Mouse (Mus musculus) hindbrain, embryonic 11.5 days (tissue): ENCODE data around the gene Prkn. TPM values are rescaled to one million over a fixed set of nuclear protein-coding genes. Genes with fewer than 3 reads are reported as not detected.

Source experiments
- ATAC-seq: fragments of 200-750 bp; cut with Nextera tagmentation; 2 replicates; pipeline ENCODE4 v1.8.0; 2017; ENCODE audit warnings: mild to moderate bottlenecking, moderate TSS enrichment, moderate library complexity; ENCODE audit not compliant: low FRiP score
- DNase-seq: peaks from one replicate; pipeline ENCODE4 v3.0.0-alpha.2; 2015; ENCODE audit warnings: low spot score
- H3K27ac ChIP-seq: fragments of 300-500 bp; sonication (generic); 2 replicates; pipeline ENCODE4 v1.5.1; 2014; ENCODE audit warnings: mild to moderate bottlenecking, low read depth, low read length
- H3K27me3 ChIP-seq: fragments of 300-500 bp; sonication (generic); 2 replicates; pipeline ENCODE4 v1.6.1; 2014; ENCODE audit warnings: mild to moderate bottlenecking, low read length, moderate library complexity, mixed read lengths; ENCODE audit not compliant: control insufficient read depth, insufficient read depth
- H3K36me3 ChIP-seq: fragments of 300-500 bp; sonication (generic); 2 replicates; pipeline ENCODE4 v1.6.1; 2014; ENCODE audit warnings: mild to moderate bottlenecking, low read length, moderate library complexity, mixed read lengths; ENCODE audit not compliant: control insufficient read depth, insufficient read depth
- H3K4me1 ChIP-seq: fragments of 300-500 bp; sonication (generic); replicated peaks from 2 replicates; pipeline ENCODE4 v1.6.1; 2014; ENCODE audit warnings: low read length, mixed read lengths; ENCODE audit not compliant: control insufficient read depth, insufficient read depth
- H3K4me2 ChIP-seq: fragments of 300-500 bp; sonication (generic); replicated peaks from 2 replicates; pipeline ENCODE4 v1.6.1; 2014; ENCODE audit warnings: mild to moderate bottlenecking, low read depth, low read length
- H3K4me3 ChIP-seq: fragments of 300-500 bp; sonication (generic); 2 replicates; pipeline ENCODE4 v1.5.1; 2014; ENCODE audit warnings: low read depth, low read length
- H3K9ac ChIP-seq: fragments of 300-500 bp; sonication (generic); 2 replicates; pipeline ENCODE4 v1.6.1; 2014; ENCODE audit warnings: low read depth, low read length
- H3K9me3 ChIP-seq: fragments of 300-500 bp; sonication (generic); 2 replicates; pipeline ENCODE4 v1.6.1; 2016; ENCODE audit warnings: low read length; ENCODE audit not compliant: control insufficient read depth
- WGBS: fragments of 180-500 bp; shearing (Covaris S2); extraction: QIAGEN DNeasy Blood & Tissue Kit; methylation state at CpG from one replicate; pipeline ENCODE4 v1.1.7; 2014; 5-methylcytosine and 5-hydroxymethylcytosine counted together
- polyA plus RNA-seq: library from polyadenylated mRNA; unstranded; fragments of >200 nt; fragmentation: Nextera tagmentation; extraction: Ambion mirVana; gene quantifications from 2 replicates; pipeline ENCODE4 v1.2.1, GENCODE M21; 2014

The Prkn gene
- polyA plus RNA-seq, 1 experiment from 2014 or later, result 1.9 TPM

DNA sequence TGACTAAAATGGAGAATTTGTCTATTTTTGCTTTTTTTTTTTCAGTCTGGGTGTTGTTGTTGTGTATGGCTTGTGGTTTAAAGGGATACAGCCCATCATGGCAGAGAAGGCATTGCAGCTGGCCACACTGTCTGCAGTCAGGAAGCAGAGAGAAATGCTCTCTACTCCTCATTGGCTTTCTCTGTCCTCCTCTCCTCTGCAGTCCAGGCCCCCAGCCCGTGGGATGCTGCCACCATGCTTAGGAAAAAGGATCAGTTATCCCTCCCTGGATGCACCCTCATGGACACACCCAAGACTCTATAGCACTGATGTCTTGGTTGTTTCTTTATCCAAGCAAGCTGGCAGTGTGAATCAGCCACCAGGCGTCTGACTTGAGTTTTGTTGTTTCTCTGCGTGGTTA lies 1107.3 kb downstream of the Prkn start:
- DNase-seq, result no peak
- WGBS, result 74% methylated on average over 3 of the region's 3 CpGs
- ATAC-seq, result no peak
- H3K9me3 ChIP-seq, result no peaks in the 10 kb centered on the region
- H3K27ac ChIP-seq, result no peak overlapping the region
- no peaks in the 10 kb centered on the region for H3K4me1 ChIP-seq
- no peak overlapping the region for H3K4me2 ChIP-seq
- H3K36me3 ChIP-seq, result no peaks in the 10 kb centered on the region
- no peak overlapping the region for H3K4me3 ChIP-seq
- H3K9ac ChIP-seq, result no peak overlapping the region
- no peaks in the 10 kb centered on the region for H3K27me3 ChIP-seq

DNA sequence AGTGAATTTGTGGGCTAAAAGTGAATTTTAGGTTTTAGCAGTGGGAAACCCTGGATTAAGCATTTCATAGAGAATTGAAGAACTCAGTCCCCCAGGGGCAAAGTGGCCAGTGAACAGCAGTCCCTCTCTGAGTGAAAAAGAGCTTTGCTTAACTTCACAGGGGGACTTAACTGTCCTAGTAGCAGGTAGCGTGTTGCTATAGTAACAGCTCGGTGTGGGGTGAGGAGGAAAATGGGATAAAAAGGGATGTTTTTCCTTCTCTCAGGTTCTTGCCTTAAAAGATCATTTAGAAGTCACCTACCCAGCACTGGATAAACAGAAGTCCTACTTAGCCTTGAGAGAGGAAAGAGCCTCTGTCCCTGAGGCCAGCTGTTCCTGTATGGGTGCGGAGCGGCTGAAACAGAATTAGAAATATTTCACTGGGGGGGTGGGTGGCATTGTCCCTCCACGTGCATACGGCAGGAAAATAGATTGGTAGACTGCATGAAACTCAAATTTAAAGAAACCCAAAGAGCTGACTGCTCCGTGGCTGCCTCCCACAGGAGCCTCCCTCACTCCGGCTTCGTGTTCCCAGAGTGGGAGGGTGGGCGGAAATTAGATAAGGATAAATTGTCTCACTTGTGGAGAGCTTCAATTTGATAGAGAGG lies 1109.5 kb downstream of the Prkn start:
- DNase-seq, result no peak

DNA sequence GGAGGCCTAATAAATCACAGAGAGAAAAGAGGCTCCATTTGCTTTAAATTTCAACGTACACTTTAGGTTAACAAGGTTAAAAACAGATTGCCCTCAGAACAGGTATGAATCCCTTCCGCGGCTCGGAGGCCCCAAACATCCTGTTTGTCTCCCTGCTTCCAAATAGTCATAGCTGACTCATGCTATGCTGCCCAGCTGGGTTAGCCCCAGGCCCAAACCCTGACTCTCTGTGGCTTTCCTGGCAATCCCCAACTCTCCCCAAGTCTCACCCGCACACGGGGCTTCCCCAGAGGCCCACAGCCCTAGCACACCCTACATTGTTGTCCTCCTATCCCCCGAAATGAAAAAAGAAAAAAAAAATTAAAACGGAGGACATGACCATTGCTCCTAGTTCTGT lies 1110.0 kb downstream of the Prkn start:
- Histone ChIP-seq H3K36me3 (no peaks in the 10 kb centered on the region), H3K27me3 (no peaks in the 10 kb centered on the region), H3K4me2 (no peak overlapping the region), H3K9ac (no peak overlapping the region), H3K4me3 (no peak overlapping the region), H3K4me1 (no peaks in the 10 kb centered on the region), H3K9me3 (no peaks in the 10 kb centered on the region), H3K27ac (no peak overlapping the region)
- WGBS, result 82% methylated on average over 8 of the region's 8 CpGs
- DNase-seq (no peak), ATAC-seq (no peak)

More for the DNA sequence above, 1109.5 kb downstream of the Prkn start:
- no peak overlapping the region for H3K27ac ChIP-seq
- H3K9ac ChIP-seq, result no peak overlapping the region
- no peaks in the 10 kb centered on the region for H3K27me3 ChIP-seq
- no peak for ATAC-seq
- H3K36me3 ChIP-seq, result no peaks in the 10 kb centered on the region
- H3K4me3 ChIP-seq, result no peak overlapping the region
- H3K9me3 ChIP-seq, result no peaks in the 10 kb centered on the region
- no peaks in the 10 kb centered on the region for H3K4me1 ChIP-seq
- H3K4me2 ChIP-seq, result no peak overlapping the region
- WGBS, result 64% methylated on average over 10 of the region's 10 CpGs

DNA sequence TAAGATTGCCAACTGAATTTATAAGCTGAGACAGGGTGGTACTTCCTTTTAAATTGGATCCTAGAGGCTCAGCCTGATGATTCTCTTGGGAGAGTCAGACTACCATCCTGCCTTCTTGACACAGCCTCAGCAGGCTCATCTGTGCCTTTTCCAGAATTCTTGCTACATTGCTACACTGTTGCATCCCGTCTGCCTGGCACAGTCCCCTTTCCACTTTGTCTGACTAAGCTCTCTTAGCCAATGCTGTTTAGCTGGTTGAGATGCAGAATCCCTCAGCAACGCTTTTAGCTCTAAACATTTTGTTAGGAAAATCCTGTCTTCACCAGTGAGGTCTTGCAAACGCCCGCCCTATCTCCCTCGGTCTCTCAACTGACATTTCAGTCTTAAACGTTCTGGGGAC lies 1115.1 kb downstream of the Prkn start:
- 84% methylated on average over 6 of the region's 6 CpGs for WGBS
- no peaks in the 10 kb centered on the region for H3K9me3 ChIP-seq
- H3K36me3 ChIP-seq, result no peaks in the 10 kb centered on the region
- H3K27me3 ChIP-seq, result no peaks in the 10 kb centered on the region
- no peak for DNase-seq
- H3K9ac ChIP-seq, result no peak overlapping the region
- H3K4me1 ChIP-seq, result no peaks in the 10 kb centered on the region
- H3K4me3 ChIP-seq, result no peak overlapping the region
- ATAC-seq, result no peak
- no peak overlapping the region for H3K4me2 ChIP-seq
- no peak overlapping the region for H3K27ac ChIP-seq

DNA sequence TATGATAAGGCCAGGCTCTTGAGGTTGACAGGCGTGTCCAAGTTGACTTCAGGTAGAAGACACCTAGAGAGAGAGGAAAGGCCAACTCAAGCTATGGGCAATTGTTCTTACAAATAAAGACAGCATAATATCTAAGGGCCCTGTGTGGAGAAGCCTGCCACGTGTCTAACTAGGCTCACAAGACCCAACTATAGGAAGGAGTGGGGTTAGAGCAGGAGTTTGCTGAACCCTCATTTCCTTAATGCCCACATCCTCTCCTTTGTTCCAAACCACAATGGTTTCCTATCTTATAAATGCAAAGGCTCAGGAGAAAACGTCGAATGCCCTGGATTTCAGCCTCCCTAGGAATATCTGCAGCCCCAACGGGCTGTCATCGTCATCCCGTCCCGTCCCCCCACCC lies 1120.3 kb downstream of the Prkn start:
- Histone ChIP-seq H3K4me1 (no peaks in the 10 kb centered on the region), H3K9me3 (no peaks in the 10 kb centered on the region), H3K9ac (no peak overlapping the region), H3K27ac (no peak overlapping the region), H3K36me3 (no peaks in the 10 kb centered on the region), H3K27me3 (no peaks in the 10 kb centered on the region), H3K4me3 (no peak overlapping the region), H3K4me2 (no peak overlapping the region)
- DNase-seq (no peak), ATAC-seq (no peak)
- 84% methylated on average over 8 of the region's 8 CpGs for WGBS

DNA sequence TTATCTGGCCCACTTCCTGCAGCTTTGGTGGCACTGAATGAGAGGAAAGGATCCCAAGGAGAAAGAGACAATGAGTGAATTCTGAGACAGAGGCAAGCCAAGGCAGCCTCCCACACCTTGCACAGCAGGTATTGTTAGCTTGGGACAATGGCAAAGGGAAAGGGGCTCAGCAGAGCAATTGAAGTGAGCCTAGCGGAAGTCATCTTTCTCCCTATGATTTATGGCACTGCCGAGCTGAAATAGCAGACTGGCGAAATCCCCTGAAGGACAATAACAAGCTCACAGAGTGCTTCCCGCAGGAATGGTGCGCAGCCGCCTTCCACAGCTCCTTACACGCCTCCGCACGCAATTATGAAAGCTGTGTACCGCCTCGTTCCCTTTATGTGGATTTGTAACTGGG lies 1122.6 kb downstream of the Prkn start:
- Histone ChIP-seq H3K4me2 (no peak overlapping the region), H3K4me3 (no peak overlapping the region), H3K4me1 (no peaks in the 10 kb centered on the region), H3K27me3 (no peaks in the 10 kb centered on the region), H3K36me3 (no peaks in the 10 kb centered on the region), H3K27ac (no peak overlapping the region), H3K9ac (peak overlapping the region; percentile 16; the same call in 1 of the 2 replicates), H3K9me3 (no peaks in the 10 kb centered on the region)
- 38% methylated on average over 11 of the region's 11 CpGs for WGBS
- no peak for ATAC-seq
- DNase-seq, result peak; percentile 40

DNA sequence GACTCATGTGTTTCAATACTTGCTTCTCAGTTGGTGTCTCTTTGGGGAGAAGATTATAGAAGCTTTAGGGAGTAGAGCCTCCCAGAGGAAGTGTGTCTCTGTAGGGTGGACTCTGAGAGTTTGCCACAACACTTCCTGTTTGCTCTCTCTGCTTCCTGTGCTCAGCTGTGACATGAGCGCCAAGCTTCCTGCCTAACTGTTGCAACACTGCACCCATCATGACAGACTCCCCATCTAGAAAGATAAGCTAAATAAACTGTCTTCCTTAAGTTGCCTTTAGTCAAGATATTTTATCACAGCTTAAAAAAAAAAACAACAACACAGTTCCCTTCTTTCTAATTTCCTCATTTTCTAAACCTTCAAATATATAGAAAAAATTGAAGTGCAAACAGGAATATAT lies 1130.0 kb downstream of the Prkn start:
- ATAC-seq, result no peak
- Histone ChIP-seq H3K27me3 (no peaks in the 10 kb centered on the region), H3K27ac (no peak overlapping the region), H3K9ac (no peak overlapping the region), H3K9me3 (no peaks in the 10 kb centered on the region), H3K36me3 (no peaks in the 10 kb centered on the region), H3K4me2 (no peak overlapping the region), H3K4me1 (no peaks in the 10 kb centered on the region), H3K4me3 (no peak overlapping the region)
- DNase-seq, result no peak
- 81% methylated on average over 1 of the region's 1 CpGs for WGBS

DNA sequence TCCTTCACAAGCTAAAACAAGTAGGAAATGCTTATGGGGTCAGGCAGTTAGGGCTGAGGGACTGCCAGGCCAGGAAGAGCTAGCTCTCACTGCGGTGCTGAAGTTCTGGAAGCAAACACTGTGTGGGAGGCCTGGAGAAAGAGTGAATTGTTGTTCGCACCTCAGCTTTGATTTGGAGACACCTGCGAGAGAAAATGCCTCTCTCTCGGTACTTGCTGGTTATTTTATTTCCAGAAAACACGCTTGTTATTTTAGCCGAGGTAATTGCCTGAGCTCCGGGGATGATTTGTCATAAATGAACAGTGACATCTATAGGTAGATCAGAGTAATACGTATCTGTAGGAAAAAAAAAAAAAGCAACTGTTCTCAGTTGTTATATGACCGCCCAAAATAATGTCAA lies 1132.4 kb downstream of the Prkn start:
- ATAC-seq (no peak), DNase-seq (peak; percentile 36)
- Histone ChIP-seq H3K4me2 (peak overlapping the region; percentile 22; the same call in 1 of the 2 replicates), H3K9me3 (no peaks in the 10 kb centered on the region), H3K9ac (no peak overlapping the region), H3K27me3 (no peaks in the 10 kb centered on the region), H3K36me3 (no peaks in the 10 kb centered on the region), H3K4me3 (no peak overlapping the region), H3K4me1 (no peaks in the 10 kb centered on the region), H3K27ac (no peak overlapping the region)
- WGBS, result 12% methylated on average over 9 of the region's 9 CpGs

DNA sequence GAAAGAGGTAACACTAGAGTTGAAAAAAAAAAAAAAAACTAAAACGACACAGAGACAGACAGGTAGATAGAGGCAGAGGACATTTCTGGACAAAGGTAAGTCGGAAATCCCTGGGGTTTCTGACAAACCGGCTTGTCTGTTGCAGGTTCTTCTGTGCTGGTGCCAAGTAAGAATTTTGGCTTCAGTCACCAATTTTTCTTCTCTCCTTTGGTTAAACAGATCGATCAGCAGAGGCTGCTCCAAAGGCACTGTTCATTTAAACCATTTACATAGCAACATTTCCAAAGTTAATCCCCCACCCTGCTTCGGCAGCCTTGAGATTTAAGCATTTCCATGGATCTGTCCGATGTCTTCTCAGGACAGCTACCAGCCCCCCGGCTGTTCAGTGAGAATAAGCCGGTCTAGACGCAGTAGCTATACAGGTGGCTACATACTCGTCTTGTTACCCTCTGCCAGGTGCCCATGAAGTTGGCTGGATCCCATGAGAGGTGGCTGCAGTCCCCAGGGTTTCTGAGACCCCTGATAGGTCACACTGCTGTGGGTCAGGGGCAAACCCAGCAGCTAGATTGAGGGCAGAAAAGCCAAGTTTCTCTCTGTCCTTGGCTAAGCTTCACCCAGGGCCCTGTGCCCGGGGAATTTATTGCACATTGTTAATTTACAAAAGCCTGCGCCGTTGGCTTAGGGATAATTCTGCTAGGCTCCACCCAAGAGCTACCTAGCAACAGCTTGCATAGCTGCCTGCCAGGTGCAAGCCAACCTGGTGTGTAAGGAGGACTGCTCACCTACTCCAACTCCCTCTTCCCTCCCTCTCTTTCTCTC lies 1133.0 kb downstream of the Prkn start:
- Histone ChIP-seq H3K4me2 (no peak overlapping the region), H3K27me3 (no peaks in the 10 kb centered on the region), H3K9me3 (no peaks in the 10 kb centered on the region), H3K4me3 (no peak overlapping the region), H3K9ac (no peak overlapping the region), H3K27ac (no peak overlapping the region), H3K36me3 (no peaks in the 10 kb centered on the region), H3K4me1 (no peaks in the 10 kb centered on the region)
- DNase-seq (no peak), ATAC-seq (no peak)
- 60% methylated on average over 13 of the region's 13 CpGs for WGBS
